Mouse (Mus musculus) lung, adult 18-20 months (tissue): ENCODE measurements at regions not wholly inside any gene's neighbourhood (a gene's known extent, or its start where the extent isn't known, plus 50 kb on each side); places are given as distances from the start of the nearest gene placed in this dataset.

Experiments used
- DNase-seq, 2 experiments: peaks; one replicate each; pipeline ENCODE4 v3.0.0; 2022; ENCODE audit warnings: mixed read lengths in 2 of 2

DNA sequence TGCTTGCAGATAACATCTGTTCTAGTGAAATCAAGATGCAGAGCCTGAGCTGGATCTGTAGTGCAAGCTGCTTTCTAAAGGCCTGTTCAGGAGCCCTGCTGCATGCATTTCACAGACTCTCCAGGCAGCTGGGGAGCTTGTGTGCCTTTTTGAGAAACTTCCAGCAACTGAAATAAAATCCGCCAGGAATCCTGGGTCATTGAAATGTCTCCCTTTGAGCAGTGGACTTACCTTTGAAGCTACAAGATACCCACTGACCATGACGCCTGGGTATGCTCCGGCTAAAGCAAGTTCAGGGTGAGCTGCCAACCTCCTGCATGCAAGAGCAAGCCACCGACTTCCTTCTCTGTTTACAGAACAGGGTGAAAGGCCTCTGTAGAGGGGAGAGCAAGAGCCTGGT lies 278.7 kb downstream of the Cenpw start:
- DNase-seq = no peak

GRCm38 (mm10) chr10:29897780-29898363 lies 302.5 kb downstream of the Cenpw start:
- DNase-seq = no peak

- DNase-seq = no peak
These were observed 328.9 kb upstream of the Rspo3 start for GRCm38 (mm10) chr10:29864566-29864965.

GRCm38 (mm10) chr10:29855749-29856313 lies 320.2 kb upstream of the Rspo3 start:
- DNase-seq = no peak

DNA sequence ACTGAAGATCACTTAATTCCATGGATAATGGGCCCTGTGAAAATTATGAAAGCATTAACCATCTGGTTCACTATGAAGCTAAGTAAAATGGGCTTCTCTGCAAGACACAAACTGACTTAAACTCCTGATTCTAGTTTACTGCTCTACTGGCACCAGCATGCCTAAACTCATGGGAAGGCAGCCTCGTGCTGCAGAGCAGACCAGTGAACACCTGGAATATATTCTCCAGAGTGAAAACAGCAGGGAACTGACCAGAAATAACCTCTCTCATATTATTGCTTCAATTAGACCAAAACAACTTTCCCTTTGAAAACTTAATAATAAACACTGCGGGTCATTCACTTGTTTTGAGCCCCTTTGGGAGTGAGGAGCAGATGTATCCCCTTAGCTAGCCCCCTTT lies 316.8 kb upstream of the Rspo3 start:
- no peak for DNase-seq

- no peak for DNase-seq
These were observed 289.4 kb upstream of the Rspo3 start for GRCm38 (mm10) chr10:29824939-29825658.

GRCm38 (mm10) chr10:29824413-29824812 lies 288.7 kb upstream of the Rspo3 start:
- no peak for DNase-seq

GRCm38 (mm10) chr10:29823177-29823576 lies 287.5 kb upstream of the Rspo3 start:
- no peak for DNase-seq

DNA sequence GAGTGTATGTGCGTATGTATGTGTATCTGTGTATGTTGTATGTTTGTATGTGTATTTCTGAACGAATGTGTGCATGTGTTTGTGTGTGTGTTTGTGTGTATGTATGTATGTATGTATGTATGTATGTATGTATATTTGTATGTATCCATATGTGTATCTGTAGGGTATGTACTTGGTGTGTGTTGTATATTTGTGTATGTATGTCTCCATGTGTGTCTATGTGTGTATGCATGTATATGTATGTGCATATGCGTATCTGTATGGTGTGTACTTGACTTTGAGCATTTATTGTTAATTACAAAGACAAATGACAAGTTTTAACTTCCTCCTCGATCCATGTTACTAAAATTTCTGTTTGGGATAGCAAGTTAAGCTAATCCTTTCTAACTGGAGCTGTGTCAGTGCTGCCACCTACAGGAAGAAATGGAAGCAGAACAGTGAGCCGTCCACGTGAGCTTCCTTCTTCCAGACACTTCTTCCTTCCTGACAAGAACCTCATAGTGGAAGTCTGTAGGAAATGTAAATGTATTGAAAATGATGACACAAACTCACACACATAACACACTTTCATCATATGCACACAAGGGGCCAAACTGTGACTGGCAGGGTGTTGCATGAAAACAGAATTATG lies 268.4 kb upstream of the Rspo3 start:
- peak; percentile 8 to 19 for DNase-seq

DNA sequence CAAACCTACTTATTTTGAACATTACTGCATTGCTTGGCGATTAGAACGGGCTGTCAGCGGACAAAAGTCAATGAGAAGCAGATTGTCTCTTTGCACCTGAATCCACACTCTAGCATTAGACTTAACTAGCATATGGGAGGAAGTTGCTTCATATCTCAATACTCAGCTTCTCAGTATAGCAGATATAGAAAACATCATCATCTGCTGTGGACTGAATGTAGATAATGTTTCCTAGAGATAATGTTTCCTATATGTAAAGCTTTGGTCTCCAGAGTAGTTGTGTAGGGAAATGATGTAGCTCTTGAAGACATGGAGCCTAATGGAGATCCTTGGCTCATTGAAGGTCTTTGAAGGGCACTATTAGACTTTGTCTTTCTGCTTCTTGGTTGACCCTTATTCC lies 267.0 kb upstream of the Rspo3 start:
- no peak for DNase-seq

- no peak for DNase-seq
These were observed 259.0 kb upstream of the Rspo3 start for GRCm38 (mm10) chr10:29794663-29795062.

- DNase-seq = no peak
These were observed 250.6 kb upstream of the Rspo3 start for GRCm38 (mm10) chr10:29786220-29786810.

- no peak for DNase-seq
These were observed 201.0 kb upstream of the Rspo3 start for GRCm38 (mm10) chr10:29736677-29737076.

GRCm38 (mm10) chr10:29725319-29725718 lies 189.7 kb upstream of the Rspo3 start:
- no peak for DNase-seq

GRCm38 (mm10) chr10:29710967-29711366 lies 175.3 kb upstream of the Rspo3 start:
- DNase-seq = no peak

DNA sequence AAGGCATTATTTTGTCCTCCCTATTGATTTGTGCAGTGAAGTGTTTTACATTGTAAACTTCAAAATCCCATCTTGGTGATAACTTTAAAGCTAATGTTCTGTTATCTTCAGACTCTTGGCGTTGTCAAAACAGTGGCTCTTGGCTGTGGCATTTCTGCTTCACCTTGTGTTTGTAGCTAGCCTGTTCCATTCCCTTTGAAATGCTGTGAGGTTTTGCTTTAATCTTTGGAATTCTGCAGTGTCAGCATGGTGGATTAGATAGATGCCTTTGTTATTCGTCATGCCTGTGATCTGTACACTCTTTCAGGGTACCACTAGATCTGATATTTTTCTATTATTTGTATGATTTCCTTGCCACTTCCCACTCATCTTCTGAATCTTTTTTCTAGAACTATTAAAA lies 173.0 kb upstream of the Rspo3 start:
- no peak for DNase-seq

DNA sequence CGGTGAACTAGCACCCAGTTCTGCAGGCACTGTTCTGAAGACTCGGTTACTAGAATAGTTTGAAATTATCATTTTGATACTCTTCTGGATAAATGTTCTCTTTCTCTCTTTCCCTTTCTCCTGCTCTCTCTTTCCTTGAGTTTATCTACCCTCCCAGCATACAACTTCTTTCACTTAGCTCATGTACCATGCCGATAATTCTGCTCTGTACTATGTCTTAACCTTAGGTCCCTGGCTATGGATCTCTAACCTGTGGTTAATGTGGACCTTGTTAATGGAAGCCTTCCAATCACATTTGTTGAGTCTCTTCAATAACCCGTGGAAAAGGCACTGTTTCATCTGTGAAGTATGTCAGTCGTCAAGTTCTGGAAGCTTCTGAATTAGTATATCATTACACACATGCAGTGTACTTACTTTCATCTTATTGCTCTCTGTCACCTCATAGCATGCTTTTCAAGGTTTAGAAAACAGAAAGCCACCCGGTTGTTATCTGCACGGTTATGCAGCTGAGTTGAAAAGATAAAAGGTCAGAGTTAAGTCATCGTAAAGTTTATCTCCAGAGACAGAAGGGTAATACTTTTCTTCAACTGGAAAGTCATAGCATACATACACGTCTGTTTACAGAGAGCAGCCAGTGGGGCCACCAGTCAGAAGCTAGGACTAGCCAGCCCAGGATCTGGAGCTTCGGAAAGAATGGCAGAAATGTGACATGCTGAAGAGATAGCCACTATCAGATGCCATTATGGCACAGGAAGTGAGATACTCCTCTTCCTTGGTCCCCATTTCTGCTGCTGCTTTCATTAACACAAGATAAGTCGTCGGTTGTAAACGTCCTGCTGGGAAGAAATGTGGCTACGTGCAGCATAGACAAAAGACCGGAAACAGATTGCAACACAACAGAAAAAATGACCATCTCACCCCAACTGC lies 157.6 kb upstream of the Rspo3 start:
- no peak for DNase-seq

DNA sequence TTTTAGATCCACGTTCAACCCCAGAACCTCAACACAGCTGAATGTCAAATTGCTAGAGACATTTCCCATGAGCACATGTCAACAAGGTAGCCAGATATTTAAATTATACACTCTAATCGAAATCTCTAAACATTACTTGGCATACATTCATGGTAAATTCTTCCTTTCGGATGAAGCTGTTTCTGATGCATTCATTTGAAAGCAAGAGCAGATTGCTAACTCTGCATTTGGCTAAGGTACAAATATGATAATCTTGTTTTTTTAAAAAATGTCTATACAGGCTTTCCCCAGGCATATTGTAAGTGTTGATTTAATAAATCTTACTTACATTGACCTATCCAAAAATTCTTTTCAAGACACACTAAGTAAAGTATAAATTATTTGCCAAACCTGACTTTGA lies 153.9 kb upstream of the Rspo3 start:
- DNase-seq = no peak

GRCm38 (mm10) chr10:29686982-29687381 lies 151.3 kb upstream of the Rspo3 start:
- no peak for DNase-seq

GRCm38 (mm10) chr10:29674377-29674776 lies 138.7 kb upstream of the Rspo3 start:
- DNase-seq = no peak

GRCm38 (mm10) chr10:29661752-29662151 lies 126.1 kb upstream of the Rspo3 start:
- DNase-seq = no peak

DNA sequence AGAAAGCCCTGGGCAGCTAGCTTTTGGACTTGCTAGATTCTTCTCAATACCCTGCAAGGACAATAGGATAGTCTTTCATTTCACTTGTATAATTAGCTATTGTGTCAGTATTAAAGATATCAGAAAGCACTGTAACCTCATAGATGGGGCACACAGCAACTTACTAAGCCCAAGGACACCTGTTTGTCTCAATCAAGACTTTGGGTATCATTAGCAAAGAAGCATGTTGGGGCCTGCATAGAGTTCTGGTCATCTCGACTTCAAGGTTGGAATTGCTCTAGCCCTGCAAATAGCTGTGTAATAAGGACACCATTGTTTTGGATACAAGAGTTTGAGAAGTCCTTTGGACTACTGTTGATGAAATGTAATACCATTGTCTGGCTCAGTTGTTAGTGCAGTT lies 104.6 kb upstream of the Rspo3 start:
- DNase-seq = no peak
